Mouse (Mus musculus) bone marrow macrophage, adult 2 months (primary cell): ENCODE results near the gene Hist1h3f. TPM values are rescaled to one million over a fixed set of nuclear protein-coding genes. Genes with fewer than 3 reads are reported as not detected.

Experiments used
- H3K27ac ChIP-seq: 2 replicates; pipeline ENCODE4 v1.5.1; 2012; ENCODE audit warnings: low read depth, low read length; ENCODE audit not compliant: insufficient read depth
- H3K4me1 ChIP-seq: 2 replicates; pipeline ENCODE4 v1.6.1; 2012; ENCODE audit warnings: low read length; ENCODE audit not compliant: control insufficient read depth, insufficient read depth
- H3K4me3 ChIP-seq: 2 replicates; pipeline ENCODE4 v1.5.1; 2012; ENCODE audit warnings: mild to moderate bottlenecking, low read length, moderate library complexity; ENCODE audit not compliant: insufficient read depth
- CTCF ChIP-seq: IDR thresholded peaks from 2 replicates; pipeline ENCODE4 v1.5.1; 2012; ENCODE audit warnings: low read depth, mild to moderate bottlenecking, low read length, moderate library complexity
- POLR2A ChIP-seq: IDR thresholded peaks from 2 replicates; pipeline ENCODE4 v1.6.1; 2012; ENCODE audit warnings: mild to moderate bottlenecking, low read depth, low read length, borderline replicate concordance
- polyA plus RNA-seq: library from polyadenylated mRNA; stranded (reverse); fragments of >200 nt; gene quantifications from 2 replicates; pipeline ENCODE4 v1.2.4, GENCODE M21; 2012; ENCODE audit not compliant: missing spikeins, insufficient read depth, insufficient read length

Hist1h3f gene
- polyA plus RNA-seq = 0.80 TPM in 1 of 2 replicates, not detected in the other

GRCm38 (mm10) chr13:23543965-23544786 lies at the start of gene Hist1h3f:
Gene Hist1h3f, plus strand, starts transcription at chr13:23544052.
- Histone ChIP-seq H3K27ac (peak within 1 kb of the TSS; percentile 88), H3K4me3 (peak within 1 kb of the TSS; percentile 63), H3K4me1 (peaks cover 3% of the 10 kb centered on the region)
- no peak for TF ChIP-seq CTCF
- 0 out of 2 replicates have a peak, but pooled peaks have one; percentile 67 for TF ChIP-seq POLR2A

- TF ChIP-seq CTCF = no peak
- TF ChIP-seq POLR2A = no peak
- no peak overlapping the region for H3K27ac ChIP-seq
- H3K4me1 ChIP-seq = peaks cover 15% of the 10 kb centered on the region
- no peak overlapping the region for H3K4me3 ChIP-seq
Measured at GRCm38 (mm10) chr13:23495526-23495925, 48.3 kb upstream of the Hist1h3f start.

DNA sequence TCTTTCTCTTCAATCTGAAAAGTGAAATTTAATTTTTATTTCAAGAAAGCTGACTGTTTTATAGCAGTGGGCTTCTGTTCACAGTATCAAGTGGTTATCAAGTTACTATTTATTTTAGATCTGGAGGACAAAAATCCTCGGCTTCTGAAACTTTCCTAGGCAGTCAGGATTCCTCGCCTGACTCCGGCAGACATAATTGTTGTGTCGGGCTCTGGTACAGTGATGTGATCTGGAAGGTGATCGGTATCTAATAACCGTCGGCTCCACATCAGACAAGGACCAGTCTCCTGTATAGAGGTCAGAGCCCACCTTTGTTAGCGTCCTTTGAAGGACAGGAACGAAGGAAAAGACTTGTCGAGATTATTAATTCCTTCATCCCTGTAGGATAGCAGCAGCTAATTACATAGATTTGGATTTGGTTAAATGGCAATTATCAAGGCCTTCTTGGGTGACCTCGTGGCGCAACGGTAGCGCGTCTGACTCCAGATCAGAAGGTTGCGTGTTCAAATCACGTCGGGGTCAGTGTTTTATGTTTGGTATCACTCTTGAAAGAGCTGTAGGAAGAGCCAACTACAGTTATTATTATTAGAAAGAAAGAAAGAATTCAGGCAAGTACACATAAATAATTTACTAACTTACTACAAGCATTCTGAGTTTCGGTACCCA lies 46.1 kb upstream of the Hist1h3f start:
- peaks cover 15% of the 10 kb centered on the region for H3K4me1 ChIP-seq
- peak overlapping the region; percentile 40; the same call in 1 of the 2 replicates for H3K4me3 ChIP-seq
- TF ChIP-seq CTCF (no peak), POLR2A (no peak)
- no peak overlapping the region for H3K27ac ChIP-seq

DNA sequence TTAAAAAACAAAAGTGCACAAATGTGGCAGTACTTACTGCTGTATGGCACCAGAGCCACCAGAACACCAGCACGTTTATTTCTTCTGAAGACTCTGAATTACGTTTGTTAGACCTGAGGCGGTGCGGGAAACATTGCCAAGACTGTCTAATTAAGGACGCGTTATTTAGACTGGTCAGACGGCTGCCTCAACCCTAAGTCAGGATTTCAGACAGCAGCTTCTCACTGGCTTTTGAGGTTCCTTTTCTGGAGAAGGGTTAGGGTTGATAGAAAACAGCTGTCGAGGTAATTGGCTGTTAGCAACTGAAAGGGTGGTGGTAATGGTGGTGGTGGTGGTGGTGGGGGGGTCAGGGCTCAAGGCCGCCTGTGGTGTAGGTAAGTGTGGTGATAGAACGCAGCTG lies 45.2 kb upstream of the Hist1h3f start:
- H3K27ac ChIP-seq = no peak overlapping the region
- peak overlapping the region; percentile 40; the same call in 1 of the 2 replicates for H3K4me3 ChIP-seq
- TF ChIP-seq POLR2A (no peak), CTCF (no peak)
- peaks cover 15% of the 10 kb centered on the region for H3K4me1 ChIP-seq

- Histone ChIP-seq H3K4me3 (no peak overlapping the region), H3K4me1 (peaks cover 17% of the 10 kb centered on the region), H3K27ac (no peak overlapping the region)
- TF ChIP-seq CTCF = no peak
- TF ChIP-seq POLR2A = no peak
Measured at GRCm38 (mm10) chr13:23499943-23500342, 43.9 kb upstream of the Hist1h3f start.

DNA sequence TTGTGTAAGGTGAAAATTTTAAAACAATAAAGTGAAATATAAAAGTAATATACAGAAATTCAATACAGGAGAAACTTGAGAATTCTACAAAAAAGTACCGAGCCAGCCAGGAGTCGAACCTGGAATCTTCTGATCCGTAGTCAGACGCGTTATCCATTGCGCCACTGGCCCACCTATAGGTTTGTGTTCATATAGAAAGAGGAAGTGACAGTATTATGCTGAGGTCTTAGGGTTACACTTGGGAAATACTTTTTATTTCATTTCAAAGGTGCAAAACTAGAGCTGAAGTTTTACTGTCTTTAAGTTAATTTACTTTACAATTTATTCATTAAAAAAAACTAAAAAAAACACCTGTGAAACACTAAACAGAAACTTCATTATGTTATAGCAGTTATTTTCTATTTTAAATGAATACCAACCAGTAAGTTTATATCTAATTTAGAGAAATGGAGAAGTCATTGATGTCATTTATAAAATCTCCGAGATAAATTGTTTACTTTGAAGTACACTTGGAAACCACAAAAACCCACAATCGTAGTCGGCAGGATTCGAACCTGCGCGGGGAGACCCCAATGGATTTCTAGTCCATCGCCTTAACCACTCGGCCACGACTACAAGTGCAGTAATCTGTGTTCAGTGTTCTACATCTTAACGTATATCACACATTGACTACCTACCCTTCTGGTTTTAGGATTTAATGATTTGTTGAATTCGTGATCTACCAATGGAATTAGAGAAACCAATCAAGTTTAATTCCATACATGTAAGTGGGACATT lies 43.2 kb upstream of the Hist1h3f start:
- H3K4me3 ChIP-seq = no peak overlapping the region
- peaks cover 17% of the 10 kb centered on the region for H3K4me1 ChIP-seq
- H3K27ac ChIP-seq = no peak overlapping the region
- no peak for TF ChIP-seq CTCF
- no peak for TF ChIP-seq POLR2A

- peaks cover 17% of the 10 kb centered on the region for H3K4me1 ChIP-seq
- no peak overlapping the region for H3K27ac ChIP-seq
- no peak overlapping the region for H3K4me3 ChIP-seq
- TF ChIP-seq POLR2A = no peak
- TF ChIP-seq CTCF = no peak
Measured at GRCm38 (mm10) chr13:23501511-23501910, 42.3 kb upstream of the Hist1h3f start.

DNA sequence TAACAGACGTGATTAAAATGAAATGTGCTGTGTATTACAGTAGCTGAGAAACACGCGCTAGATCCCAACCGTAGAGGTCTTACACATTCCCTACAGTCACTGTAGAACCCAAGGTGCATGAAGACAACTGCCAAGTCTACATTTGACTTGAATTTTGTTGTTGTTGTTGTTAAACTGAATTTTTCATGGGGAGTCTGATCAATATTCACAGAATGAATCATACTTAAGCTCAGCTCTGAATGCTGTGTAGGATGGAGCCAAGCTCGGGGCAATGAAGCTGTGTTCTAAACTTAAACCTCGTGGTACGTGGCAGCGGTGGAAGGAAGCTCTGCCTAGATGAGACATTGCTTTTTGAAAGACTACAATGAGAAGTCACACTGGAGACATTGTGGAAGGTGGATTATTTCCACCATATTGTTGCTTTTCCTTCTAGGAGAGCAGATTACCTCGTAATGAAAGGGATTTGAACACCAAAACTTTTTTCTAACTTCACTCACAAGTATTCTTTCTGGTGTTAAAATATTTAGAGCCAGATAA lies 41.8 kb upstream of the Hist1h3f start:
- H3K4me1 ChIP-seq = peaks cover 13% of the 10 kb centered on the region
- TF ChIP-seq POLR2A = no peak
- TF ChIP-seq CTCF = no peak
- H3K27ac ChIP-seq = no peak overlapping the region
- H3K4me3 ChIP-seq = no peak overlapping the region

GRCm38 (mm10) chr13:23502916-23503315 lies 40.9 kb upstream of the Hist1h3f start:
- Histone ChIP-seq H3K4me1 (peaks cover 12% of the 10 kb centered on the region), H3K27ac (no peak overlapping the region), H3K4me3 (no peak overlapping the region)
- TF ChIP-seq CTCF (no peak), POLR2A (no peak)
